Mouse (Mus musculus): ENCODE results near the gene Oxtr.

Gene Oxtr

GRCm38 (mm10) chr6:112487993-112488392 is 1.8 kb downstream of the Oxtr start:
- no peak for DNase-seq (ENCODE audit: low spot score)

- DNase-seq (ENCODE audit: low spot score): no peak
Measured at GRCm38 (mm10) chr6:112484316-112484715, 5.4 kb downstream of the Oxtr start.

GRCm38 (mm10) chr6:112479861-112480260 is 9.9 kb downstream of the Oxtr start:
- DNase-seq (ENCODE audit: low spot score): no peak

- no peak for DNase-seq (ENCODE audit: low spot score)
Measured at GRCm38 (mm10) chr6:112471644-112472043, 18.1 kb downstream of the Oxtr start.

- DNase-seq (ENCODE audit: low spot score): no peak
Measured at GRCm38 (mm10) chr6:112466001-112466400, 23.7 kb downstream of the Oxtr start.

- DNase-seq (ENCODE audit: low spot score): no peak
Measured at GRCm38 (mm10) chr6:112465441-112465840, 24.3 kb downstream of the Oxtr start.

- no peak for DNase-seq (ENCODE audit: low spot score)
Measured at GRCm38 (mm10) chr6:112463331-112463730, 26.4 kb downstream of the Oxtr start.

GRCm38 (mm10) chr6:112461459-112461858 is 28.3 kb downstream of the Oxtr start:
- DNase-seq (ENCODE audit: low spot score): no peak

GRCm38 (mm10) chr6:112459341-112459749 is 30.4 kb downstream of the Oxtr start, which contains the start of gene Cav3:
Gene Cav3 (plus strand): TSS chr6:112459505.
- DNase-seq (ENCODE audit: low spot score): no peak

GRCm38 (mm10) chr6:112445675-112446074 is 44.1 kb downstream of the Oxtr start:
- no peak for DNase-seq (ENCODE audit: low spot score)

GRCm38 (mm10) chr6:112426018-112426732 is 63.6 kb downstream of the Oxtr start:
- DNase-seq (ENCODE audit: low spot score): no peak

GRCm38 (mm10) chr6:112423746-112424501 is 65.8 kb downstream of the Oxtr start:
- DNase-seq (ENCODE audit: low spot score): no peak
